Mouse (Mus musculus) monocyte, adult 2 months (primary cell): ENCODE measurements at regions not wholly inside any gene's neighbourhood (a gene's known extent, or its start where the extent isn't known, plus 50 kb on each side); places are given as distances from the start of the nearest gene placed in this dataset.

ENCODE experiments used
- DNase-seq, 2 experiments: peaks; one replicate each; pipeline ENCODE4 v3.0.0; 2022; ENCODE audit warnings: low spot score in 2 of 2, low read depth in 1 of 2

DNA sequence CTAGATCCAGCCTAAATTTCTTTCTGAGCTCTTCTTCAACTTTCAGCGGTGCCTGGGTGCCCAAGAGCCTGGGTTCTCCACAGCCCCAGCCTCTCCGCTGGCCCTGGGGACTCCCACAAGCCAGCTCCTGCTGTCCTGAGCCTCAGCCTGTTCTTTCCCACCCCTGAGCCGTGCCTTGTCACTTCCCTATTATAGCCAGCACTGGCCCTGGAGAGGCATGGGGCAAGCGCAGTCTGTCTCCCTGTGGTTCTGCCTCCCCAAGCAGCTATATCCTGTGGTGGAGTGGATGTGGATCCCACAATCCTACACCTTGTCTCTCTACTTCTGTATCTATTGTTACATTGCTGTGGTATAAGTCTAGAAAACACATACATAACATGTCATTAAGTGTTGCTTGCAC lies 128.6 kb upstream of the Hgf start:
- DNase-seq, result no peak

DNA sequence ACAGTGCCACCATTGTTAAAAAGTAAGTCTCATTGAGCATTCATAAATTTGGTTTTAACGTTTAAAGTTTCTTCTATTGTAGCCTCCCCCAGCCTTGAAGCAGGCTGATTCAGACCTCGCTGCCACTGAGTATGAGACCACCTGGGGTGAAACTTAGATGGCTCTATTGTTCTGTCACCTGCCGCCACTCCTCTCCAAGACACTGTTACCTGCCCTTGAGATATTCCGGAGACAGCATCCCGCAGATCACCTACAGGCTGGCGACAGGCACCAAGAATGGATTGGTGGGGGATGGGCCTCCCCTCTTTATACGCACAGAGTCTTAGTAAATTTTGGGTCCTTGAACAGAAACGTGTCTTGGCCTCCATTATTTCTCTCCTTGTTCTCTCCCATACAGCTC lies 128.0 kb upstream of the Hgf start:
- DNase-seq, result no peak

DNA sequence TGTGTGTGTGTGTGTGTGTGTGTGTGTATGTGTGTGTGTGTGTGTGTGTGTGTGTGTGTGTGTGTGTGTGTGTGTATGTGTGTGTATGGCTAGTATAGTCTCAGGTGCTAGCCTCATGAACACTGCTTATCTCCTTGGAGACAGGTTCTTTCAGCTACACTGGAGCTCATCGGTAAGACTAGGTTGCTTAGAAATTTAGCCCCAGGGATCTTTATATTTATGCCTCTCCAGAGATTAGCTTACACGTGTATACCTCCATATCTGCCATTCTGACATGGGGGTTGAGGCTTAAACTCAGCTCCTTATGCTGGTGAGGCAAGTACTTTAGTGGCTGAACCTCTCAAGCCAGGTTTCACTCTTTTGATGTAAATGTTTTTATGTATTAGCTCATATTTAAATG lies 127.0 kb upstream of the Hgf start:
- no peak for DNase-seq

DNA sequence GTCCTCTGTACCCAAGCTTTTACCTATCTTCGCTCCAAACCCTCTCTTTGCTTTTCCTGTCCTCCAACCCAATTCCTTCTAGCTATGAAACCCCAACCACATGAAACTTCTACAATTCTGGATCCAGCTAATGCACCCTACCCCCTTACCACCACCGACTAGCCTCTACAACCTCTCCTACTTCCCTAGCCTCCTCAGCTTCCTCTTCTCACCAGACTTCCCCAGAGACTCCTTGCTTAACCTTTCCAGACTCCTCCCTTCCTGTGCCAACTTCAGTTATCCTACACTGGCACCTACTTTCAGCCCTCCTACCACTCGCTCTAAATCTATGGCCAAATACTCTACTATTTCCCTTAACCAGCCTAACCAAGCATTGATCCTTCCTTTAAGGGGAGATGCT lies 118.7 kb upstream of the Hgf start:
- DNase-seq, result no peak

DNA sequence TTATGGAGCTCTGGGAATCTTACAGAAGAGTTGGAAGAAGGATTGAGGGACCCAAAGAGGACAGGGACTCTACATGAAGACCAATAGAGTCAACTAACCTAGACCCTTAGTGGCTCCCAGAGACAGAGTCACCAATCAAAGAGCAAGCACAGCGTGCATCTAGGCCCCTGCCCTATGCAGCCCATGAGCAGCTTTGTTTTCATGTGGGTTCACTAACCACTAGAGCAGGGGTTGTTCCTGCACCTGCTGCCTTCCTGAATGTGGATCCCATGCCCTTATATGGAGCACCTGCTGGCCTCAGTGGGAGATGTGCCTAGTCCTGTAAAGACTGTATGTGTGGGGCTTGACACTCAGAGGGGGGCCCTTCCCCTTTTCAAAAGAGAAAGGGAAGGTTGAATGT lies 108.2 kb upstream of the Hgf start:
- DNase-seq, result no peak

DNA sequence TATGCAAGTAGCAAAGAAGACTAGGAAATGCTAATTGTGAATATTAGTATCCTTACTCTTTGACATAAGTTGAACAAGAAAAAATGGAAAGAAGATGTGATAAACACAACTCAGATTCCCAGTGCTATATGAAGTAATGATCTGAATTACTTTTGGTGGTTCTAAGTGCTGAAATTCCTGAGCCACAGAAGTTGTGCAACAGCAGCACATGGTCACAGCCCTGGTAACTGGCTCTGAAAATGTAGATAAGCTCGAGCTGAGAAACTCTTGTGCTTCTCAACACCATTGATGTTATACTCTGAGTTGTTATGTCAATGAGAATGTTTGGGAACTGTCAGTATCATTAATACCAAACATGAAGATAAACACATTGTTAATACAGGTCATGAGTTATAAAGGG lies 106.3 kb upstream of the Hgf start:
- no peak for DNase-seq

DNA sequence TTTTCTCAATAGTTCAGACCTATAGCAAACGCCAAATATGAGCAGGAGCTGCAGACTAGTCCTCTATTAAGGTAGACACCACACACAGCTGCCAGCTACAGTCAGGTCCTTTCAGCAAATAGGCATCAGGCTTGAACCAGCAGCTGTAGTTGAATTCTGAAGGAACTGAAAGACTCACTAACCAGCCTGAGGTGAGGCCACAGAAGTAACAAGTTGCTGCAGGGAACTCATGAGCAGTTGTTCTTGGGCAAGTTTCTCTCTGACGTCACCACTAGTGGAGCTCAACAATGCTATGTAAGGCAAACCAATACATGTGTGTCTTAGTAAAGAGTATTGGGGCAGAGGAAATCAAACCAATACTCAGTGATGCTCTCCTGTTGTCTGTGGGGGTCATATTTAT lies 91.5 kb upstream of the Hgf start:
- DNase-seq, result no peak

DNA sequence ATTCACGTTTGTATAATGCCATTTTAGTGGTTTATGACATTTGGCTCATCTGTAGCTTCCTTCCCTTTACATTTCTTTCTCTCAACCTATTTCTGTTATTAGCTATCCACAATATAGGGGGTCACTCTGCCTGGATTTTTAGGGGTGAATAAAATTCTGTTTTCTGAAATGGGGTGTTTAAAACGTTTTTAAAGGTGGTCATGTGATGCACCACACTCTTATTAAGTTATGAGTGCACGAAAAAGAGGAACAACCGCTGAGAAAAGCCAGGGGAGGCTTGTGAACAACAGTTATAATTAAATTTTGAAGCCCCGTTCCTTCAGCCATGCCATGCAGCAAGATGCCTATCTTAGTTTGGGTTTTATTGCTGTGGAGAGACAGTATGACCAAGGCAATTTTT lies 87.0 kb upstream of the Hgf start:
- DNase-seq, result no peak

DNA sequence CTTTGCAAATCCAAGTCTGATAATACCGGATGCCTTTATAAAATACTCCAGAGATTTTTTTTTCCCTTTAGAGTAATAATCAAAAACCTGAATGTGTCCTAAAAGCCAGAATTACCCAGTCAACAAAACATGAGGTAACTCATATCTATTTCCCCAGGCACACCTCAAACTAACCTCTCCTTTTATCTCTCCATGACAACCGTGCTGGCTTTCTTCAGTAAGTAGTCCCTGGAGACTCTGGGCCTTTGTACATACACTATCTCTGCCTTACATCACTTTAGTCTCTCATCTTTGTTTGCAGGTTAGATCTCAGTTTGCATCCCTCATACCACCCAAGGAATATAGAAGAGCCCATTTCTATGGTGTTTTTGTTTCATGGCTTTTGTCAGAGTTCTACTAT lies 84.7 kb upstream of the Hgf start:
- DNase-seq, result no peak

DNA sequence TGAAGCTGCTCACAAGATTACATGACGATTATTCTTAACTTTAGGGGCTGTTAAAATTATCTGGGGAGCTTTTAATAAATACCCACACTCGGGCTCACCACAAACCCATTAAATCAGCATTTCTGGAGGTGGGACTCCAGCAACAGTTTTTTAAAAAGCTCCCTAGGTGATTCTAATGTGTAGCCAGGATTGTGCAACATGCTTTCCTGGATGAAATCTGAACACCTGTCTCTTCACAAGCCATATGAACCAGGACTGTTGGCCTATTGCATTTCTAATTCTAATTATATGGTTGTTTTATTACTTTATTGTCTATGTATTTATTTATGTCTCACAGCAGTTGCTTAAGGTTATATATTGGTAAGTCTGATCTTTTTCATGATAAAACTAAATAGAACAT lies 84.1 kb upstream of the Hgf start:
- DNase-seq, result no peak

DNA sequence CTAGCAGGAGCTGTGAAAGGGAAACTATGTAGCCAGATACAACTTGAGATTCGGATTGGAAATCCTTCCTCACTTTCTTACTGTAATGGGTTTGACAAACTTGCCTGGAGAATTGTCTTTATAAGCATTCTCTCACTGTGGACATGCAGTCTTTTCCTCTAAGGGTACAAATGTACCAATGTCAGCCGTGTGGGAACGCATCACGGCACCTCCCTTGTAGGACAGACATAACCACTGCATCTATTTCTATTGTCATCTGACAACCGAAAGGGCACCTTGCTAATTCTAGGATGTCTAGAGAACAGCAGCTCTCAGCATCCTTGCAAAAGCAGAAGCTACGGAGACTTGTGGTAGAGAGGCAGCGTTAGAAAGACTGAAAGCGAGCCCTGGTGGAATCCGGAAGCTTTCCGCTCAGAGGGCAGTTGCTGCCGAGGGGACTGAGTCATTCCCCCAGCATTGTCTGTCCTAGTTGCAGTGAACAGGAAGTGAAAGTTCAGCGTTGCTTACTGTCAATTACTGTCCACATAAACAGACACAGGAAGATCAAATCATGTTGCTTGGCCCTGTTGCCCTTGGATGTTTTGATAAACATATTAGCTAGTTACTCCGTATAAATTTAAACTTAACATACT lies 83.5 kb upstream of the Hgf start:
- DNase-seq, result peak; percentile 76 to 83

DNA sequence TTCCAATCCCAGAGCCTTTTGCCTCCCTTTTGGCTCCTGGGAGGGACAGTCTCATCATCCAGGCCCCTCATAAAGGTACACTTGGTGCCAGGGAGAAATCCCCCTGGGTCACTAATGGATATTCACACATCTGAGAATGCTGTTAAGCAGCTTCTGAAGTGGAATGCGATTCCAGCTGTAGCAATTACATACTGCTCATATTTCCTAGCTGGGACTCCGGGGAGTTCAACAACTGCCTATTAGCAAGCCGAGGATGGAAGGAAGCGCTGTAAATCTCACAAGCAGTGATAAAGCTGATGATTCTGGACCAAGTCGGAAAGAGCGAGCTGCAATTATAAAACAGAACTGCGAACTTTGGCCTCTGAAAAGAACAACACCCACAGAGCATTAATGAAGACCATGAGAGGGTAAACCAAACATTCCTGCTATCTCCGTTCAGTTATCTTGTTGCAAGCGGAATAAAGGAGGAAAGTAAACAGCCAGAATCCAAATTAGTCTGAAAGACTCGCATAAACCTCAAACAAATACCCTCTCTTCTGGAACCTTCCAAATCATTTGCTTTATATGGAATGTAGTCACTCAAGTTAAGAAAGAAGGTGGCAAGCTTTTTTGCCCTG lies 82.8 kb upstream of the Hgf start:
- no peak for DNase-seq

DNA sequence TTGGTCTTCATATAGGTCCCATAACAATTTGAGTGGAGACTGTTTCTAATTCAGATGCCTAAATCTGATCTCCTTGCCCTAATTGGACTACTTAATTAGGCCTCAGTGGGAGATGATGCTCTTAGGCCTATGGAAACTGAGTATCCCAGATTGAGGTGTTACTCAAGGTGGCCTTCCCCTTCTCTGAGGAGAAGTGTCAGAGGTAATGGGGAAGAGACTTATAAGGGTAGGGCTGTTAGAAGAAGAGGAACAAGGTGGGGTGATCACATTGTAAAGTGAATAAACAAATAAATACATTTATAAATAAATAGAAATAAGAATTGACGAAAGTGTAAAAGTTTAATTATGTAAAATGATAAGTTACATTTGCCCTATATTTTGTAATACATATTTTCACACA lies 65.3 kb upstream of the Hgf start:
- no peak for DNase-seq

DNA sequence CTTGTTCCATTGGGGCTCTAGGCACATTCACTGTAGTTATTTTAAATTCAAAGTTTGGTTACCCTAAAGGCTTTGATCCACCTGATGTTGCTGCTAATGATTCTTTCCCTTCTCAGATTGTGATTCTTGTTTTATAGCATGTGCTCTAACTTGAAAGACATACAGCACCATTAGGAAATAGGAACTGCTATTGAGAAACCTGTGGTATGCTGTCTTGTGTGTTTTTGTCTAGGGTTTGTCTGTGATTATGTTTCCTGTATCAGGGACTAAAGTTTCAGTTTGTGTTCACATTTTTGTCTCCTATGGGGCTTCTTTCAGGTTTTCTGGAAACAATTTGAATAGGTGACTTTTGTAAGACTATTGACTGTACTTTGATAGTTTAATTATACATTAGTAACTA lies 63.5 kb upstream of the Hgf start:
- DNase-seq, result no peak

DNA sequence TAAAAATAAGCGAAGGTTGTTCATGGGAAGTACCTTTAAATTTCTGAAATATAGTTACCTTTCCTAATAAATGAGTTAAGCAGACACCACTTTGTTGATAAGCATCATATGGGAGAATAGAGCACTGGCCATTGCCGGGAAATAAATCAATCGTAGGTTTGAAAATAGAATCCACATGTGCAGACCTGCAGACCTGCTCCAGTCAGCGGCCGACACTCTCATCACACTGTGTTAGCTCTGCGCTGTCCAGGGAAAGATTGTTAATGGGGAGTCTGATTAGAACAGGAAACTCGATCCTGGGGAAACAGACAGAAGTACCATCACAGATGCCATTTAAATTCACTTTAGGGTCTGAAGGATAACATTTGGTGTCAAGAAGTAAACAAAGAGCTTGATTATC lies 53.4 kb upstream of the Hgf start:
- DNase-seq, result no peak
